ENCODE assay signal across 29 mouse cellular contexts in the genomic region with DNA sequence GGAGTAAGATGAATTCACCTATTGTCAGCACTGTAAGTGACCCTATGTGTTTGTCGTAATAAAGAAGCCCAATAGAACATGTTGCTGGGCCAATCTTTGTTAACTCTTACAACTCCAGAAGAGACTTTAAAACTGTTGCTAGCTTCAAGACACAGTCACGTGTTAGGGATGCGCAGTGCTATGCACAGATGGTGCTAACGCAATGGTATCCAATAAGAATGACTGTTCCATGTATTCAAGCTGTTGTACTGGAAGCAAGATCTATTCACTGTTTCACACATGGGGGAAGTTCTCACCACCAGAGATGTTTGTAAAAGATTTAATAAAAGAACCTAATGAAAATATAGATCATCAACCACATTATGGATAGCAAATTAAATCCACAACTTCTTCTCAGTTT.
A peak's percentile ranks its signal among the peaks of the same experiment; 100 is the strongest.
DNase-seq lines count a peak whose midpoint lies in the region; ATAC-seq and TF ChIP-seq lines count a peak whose summit lies in the region.
"Had no signal": no experiment of that assay in that cellular context is flagged by ENCODE, and none has a peak within 500 bp of the region (broad histone marks: within the 10 kb centered on the region; RNA-seq: fewer than 3 reads in every experiment).

No protein-coding gene starts in this region.

- peak; percentile 63; the same call in 1 of the 2 replicates for ATAC-seq in forebrain, embryonic 14.5 days
- ATAC-seq in forebrain, embryonic 11.5 days (replicated peaks; ENCODE audit: low FRiP score) = no peak
- ATAC-seq: hindbrain, postnatal 0 days; inflammation-experienced regulatory T-cells, adult 6 months; intestine, embryonic 16.5 days; Patski had no signal

- no peak for TF ChIP-seq POLR2A in bone marrow macrophage, adult 2 months (IDR thresholded peaks at IDR 0.05; ENCODE audit: borderline replicate concordance, low read depth, low read length)
- TF ChIP-seq POLR2A in brain, embryonic 14.5 days (IDR thresholded peaks at IDR 0.05; ENCODE audit: borderline replicate concordance, extremely low read depth, insufficient read depth, insufficient read length, poor library complexity, severe bottlenecking) = no peak

- H3K9me3 ChIP-seq in forebrain, embryonic 14.5 days (replicated peaks; ENCODE audit: control insufficient read depth, low read length) = no peaks in the 10 kb centered on the region
- H3K9me3 ChIP-seq in forebrain, embryonic 11.5 days (ENCODE audit: control insufficient read depth, low read length) = no peaks in the 10 kb centered on the region
- H3K9me3 ChIP-seq: embryonic facial prominence, embryonic 12.5 days; embryonic facial prominence, embryonic 15.5 days; G1E; heart, embryonic 10.5 days; heart, embryonic 13.5 days had no signal

- H3K4me1 ChIP-seq in forebrain, embryonic 14.5 days (ENCODE audit: control insufficient read depth, insufficient read depth, low read length) = peaks cover under 1% of the 10 kb centered on the region; the same call in 1 of the 2 replicates
- no peaks in the 10 kb centered on the region for H3K4me1 ChIP-seq in forebrain, embryonic 11.5 days (replicated peaks; ENCODE audit: control insufficient read depth, insufficient read depth, low read length)
- peaks cover 15% of the 10 kb centered on the region for H3K4me1 ChIP-seq in bone marrow macrophage, adult 2 months (ENCODE audit: control insufficient read depth, insufficient read depth, low read length)
- H3K4me1 ChIP-seq: embryonic facial prominence, embryonic 12.5 days; embryonic facial prominence, embryonic 15.5 days; heart, embryonic 10.5 days had no signal

- TF ChIP-seq CTCF in bone marrow macrophage, adult 2 months (IDR thresholded peaks at IDR 0.05; ENCODE audit: low read depth, low read length) = no peak
- no peak for TF ChIP-seq CTCF in brain, embryonic 14.5 days (IDR thresholded peaks at IDR 0.05; ENCODE audit: borderline replicate concordance, extremely low read depth, insufficient read depth, insufficient read length)

- H3K4me3 ChIP-seq in forebrain, embryonic 14.5 days (ENCODE audit: low read depth, low read length) = no peak overlapping the region
- H3K4me3 ChIP-seq in forebrain, embryonic 11.5 days (ENCODE audit: low read depth, low read length) = no peak overlapping the region
- H3K4me3 ChIP-seq in bone marrow macrophage, adult 2 months (ENCODE audit: insufficient read depth, low read length) = no peak overlapping the region
- H3K4me3 ChIP-seq: embryonic facial prominence, embryonic 12.5 days; embryonic facial prominence, embryonic 15.5 days; heart, adult 2 months; heart, embryonic 10.5 days; heart, embryonic 13.5 days had no signal

- 61% methylated on average over 4 of the region's 4 CpGs for WGBS in forebrain, embryonic 14.5 days
- WGBS in forebrain, embryonic 11.5 days = 88% methylated on average over 4 of the region's 4 CpGs

- H3K27me3 ChIP-seq in forebrain, embryonic 14.5 days (replicated peaks; ENCODE audit: control insufficient read depth, insufficient read depth, low read length) = 0 out of 2 replicates have a peak, but pooled peaks cover 4% of the 10 kb centered on the region
- no peaks in the 10 kb centered on the region for H3K27me3 ChIP-seq in forebrain, embryonic 11.5 days (ENCODE audit: control insufficient read depth, insufficient read depth, low read length)
- H3K27me3 ChIP-seq: CH12.LX; embryonic facial prominence, embryonic 12.5 days; embryonic facial prominence, embryonic 15.5 days; heart, embryonic 13.5 days; Patski had no signal

- no peak overlapping the region for H3K9ac ChIP-seq in forebrain, embryonic 14.5 days (ENCODE audit: low read length)
- H3K9ac ChIP-seq in forebrain, embryonic 11.5 days (ENCODE audit: low read length) = no peak overlapping the region
- H3K9ac ChIP-seq: embryonic facial prominence, embryonic 12.5 days; embryonic facial prominence, embryonic 15.5 days; heart, embryonic 13.5 days; hindbrain, embryonic 14.5 days had no signal

- no peak overlapping the region for H3K4me2 ChIP-seq in forebrain, embryonic 14.5 days (ENCODE audit: low read length)
- no peak overlapping the region for H3K4me2 ChIP-seq in forebrain, embryonic 11.5 days (ENCODE audit: low read depth, low read length, severe bottlenecking)
- H3K4me2 ChIP-seq: embryonic facial prominence, embryonic 12.5 days; embryonic facial prominence, embryonic 15.5 days; heart, embryonic 13.5 days; hindbrain, embryonic 14.5 days had no signal

- H3K27ac ChIP-seq in forebrain, embryonic 14.5 days (ENCODE audit: low read depth, low read length) = no peak overlapping the region
- H3K27ac ChIP-seq in forebrain, embryonic 11.5 days (ENCODE audit: low read depth, low read length) = no peak overlapping the region
- H3K27ac ChIP-seq in bone marrow macrophage, adult 2 months (ENCODE audit: insufficient read depth, low read depth, low read length) = 0 out of 2 replicates have a peak overlapping the region, but pooled peaks have one; percentile 53
- H3K27ac ChIP-seq: embryonic facial prominence, embryonic 12.5 days; embryonic facial prominence, embryonic 15.5 days; heart, adult 2 months; heart, embryonic 10.5 days; heart, embryonic 13.5 days; hindbrain, embryonic 14.5 days; hindbrain, postnatal 0 days had no signal

- peak; percentile 46 for DNase-seq in forebrain, embryonic 14.5 days (ENCODE audit: low spot score)
- DNase-seq in forebrain, embryonic 11.5 days (ENCODE audit: low spot score) = no peak
- DNase-seq in layer of hippocampus, adult 11-12 months (ENCODE audit: low spot score) = peak; percentile 16
- DNase-seq in layer of hippocampus, postnatal 10 days (ENCODE audit: low spot score in 2 of 2) = no peak
- peak; percentile 65 for DNase-seq in brain, embryonic 14.5 days (ENCODE audit: low read depth)
- DNase-seq in yolk sac, embryonic 10.5 days (ENCODE audit: low spot score) = no peak
- DNase-seq: adrenal gland, postnatal 10 days; adrenal gland, postnatal 36 days; B cell, adult 2 months; cerebellum, adult 18-20 months; cerebellum, adult 9-10 months; cerebellum, postnatal 25 days; gastrocnemius, postnatal 10 days; gastrocnemius, postnatal 36 days; heart, adult 2 months; heart, postnatal 14 days; heart, postnatal 4 days had no signal

- H3K36me3 ChIP-seq in forebrain, embryonic 14.5 days (ENCODE audit: control insufficient read depth, insufficient read depth, low read length) = no peaks in the 10 kb centered on the region
- no peaks in the 10 kb centered on the region for H3K36me3 ChIP-seq in forebrain, embryonic 11.5 days (ENCODE audit: control insufficient read depth, insufficient read depth, low read length)
- H3K36me3 ChIP-seq: embryonic facial prominence, embryonic 12.5 days; embryonic facial prominence, embryonic 15.5 days; G1E; heart, embryonic 10.5 days; heart, embryonic 13.5 days had no signal

Comparison
In these comparisons a context has a peak if more than half of its experiments do, and no peak if none do; other contexts are left out.
1. DNase-seq: peak in forebrain, embryonic 14.5 days (single experiment), layer of hippocampus, adult 11-12 months (single experiment) and brain, embryonic 14.5 days (single experiment); none in forebrain, embryonic 11.5 days (single experiment), layer of hippocampus, postnatal 10 days (0 of 2) and yolk sac, embryonic 10.5 days (single experiment).